Mouse (Mus musculus) heart, postnatal 0 days (tissue): ENCODE measurements around the gene Akt2. TPM values are rescaled to one million over a fixed set of nuclear protein-coding genes. Genes with fewer than 3 reads are reported as not detected.

Experiments used
- ATAC-seq: fragments of 200-750 bp; cut with Nextera tagmentation; 2 replicates; pipeline ENCODE4 v1.8.0; 2017; ENCODE audit warnings: low read depth, moderate number of reproducible peaks, moderate library complexity; ENCODE audit not compliant: insufficient read depth
- DNase-seq: peaks from one replicate; pipeline ENCODE4 v3.0.0-alpha.2; 2016; ENCODE audit warnings: low spot score
- H3K27ac ChIP-seq: fragments of 300-500 bp; sonication (generic); 2 replicates; pipeline ENCODE4 v1.5.1; 2014; ENCODE audit warnings: low read depth, mild to moderate bottlenecking
- H3K27me3 ChIP-seq: fragments of 300-500 bp; sonication (generic); 2 replicates; pipeline ENCODE4 v1.6.1; 2014; ENCODE audit warnings: low read length, mixed read lengths; ENCODE audit not compliant: control insufficient read depth, insufficient read depth
- H3K36me3 ChIP-seq: fragments of 300-500 bp; sonication (generic); replicated peaks from 2 replicates; pipeline ENCODE4 v1.6.1; 2014; ENCODE audit warnings: low read length, mixed read lengths; ENCODE audit not compliant: control insufficient read depth, insufficient read depth
- H3K4me1 ChIP-seq: fragments of 300-500 bp; sonication (generic); 2 replicates; pipeline ENCODE4 v1.6.1; 2014; ENCODE audit warnings: antibody characterized with exemption; ENCODE audit not compliant: control insufficient read depth, insufficient read depth
- H3K4me2 ChIP-seq: fragments of 300-500 bp; sonication (generic); 2 replicates; pipeline ENCODE4 v1.6.1; 2014; ENCODE audit warnings: low read depth, mild to moderate bottlenecking, low read length, moderate library complexity
- H3K4me3 ChIP-seq: fragments of 300-500 bp; sonication (generic); 2 replicates; pipeline ENCODE4 v1.5.1; 2014; ENCODE audit warnings: low read depth, low read length
- H3K9ac ChIP-seq: fragments of 300-500 bp; sonication (generic); replicated peaks from 2 replicates; pipeline ENCODE4 v1.6.1; 2014; ENCODE audit warnings: low read depth, low read length, mixed read lengths
- H3K9me3 ChIP-seq: fragments of 300-500 bp; sonication (generic); replicated peaks from 2 replicates; pipeline ENCODE4 v1.6.1; 2016; ENCODE audit warnings: low read length; ENCODE audit not compliant: control insufficient read depth
- CTCF ChIP-seq: IDR thresholded peaks from 2 replicates; pipeline ENCODE4 v1.5.1; 2016; ENCODE audit warnings: antibody characterized with exemption, control low read depth, low read depth
- EP300 ChIP-seq: IDR thresholded peaks from 2 replicates; pipeline ENCODE4 v1.6.1; 2016; ENCODE audit warnings: antibody characterized with exemption, low read depth
- WGBS: fragments of 180-500 bp; shearing (Covaris S2); extraction: QIAGEN DNeasy Blood & Tissue Kit; methylation state at CpG from one replicate; pipeline ENCODE4 v1.1.7; 2014; 5-methylcytosine and 5-hydroxymethylcytosine counted together
- polyA plus RNA-seq: library from polyadenylated mRNA; unstranded; fragments of >200 nt; fragmentation: Nextera tagmentation; extraction: Ambion mirVana; gene quantifications from 2 replicates; pipeline ENCODE4 v1.2.1, GENCODE M21; 2015
- total RNA-seq: library from RNA; depleted of rRNA; stranded (reverse); fragments of >200 nt; gene quantifications from 2 replicates; pipeline ENCODE4 v1.2.3, GENCODE M21; 2014; ENCODE audit warnings: low replicate concordance

Akt2 gene
- total and polyA plus RNA-seq, 2 experiments from 2014 or later, result 80.5 to 138 TPM

DNA sequence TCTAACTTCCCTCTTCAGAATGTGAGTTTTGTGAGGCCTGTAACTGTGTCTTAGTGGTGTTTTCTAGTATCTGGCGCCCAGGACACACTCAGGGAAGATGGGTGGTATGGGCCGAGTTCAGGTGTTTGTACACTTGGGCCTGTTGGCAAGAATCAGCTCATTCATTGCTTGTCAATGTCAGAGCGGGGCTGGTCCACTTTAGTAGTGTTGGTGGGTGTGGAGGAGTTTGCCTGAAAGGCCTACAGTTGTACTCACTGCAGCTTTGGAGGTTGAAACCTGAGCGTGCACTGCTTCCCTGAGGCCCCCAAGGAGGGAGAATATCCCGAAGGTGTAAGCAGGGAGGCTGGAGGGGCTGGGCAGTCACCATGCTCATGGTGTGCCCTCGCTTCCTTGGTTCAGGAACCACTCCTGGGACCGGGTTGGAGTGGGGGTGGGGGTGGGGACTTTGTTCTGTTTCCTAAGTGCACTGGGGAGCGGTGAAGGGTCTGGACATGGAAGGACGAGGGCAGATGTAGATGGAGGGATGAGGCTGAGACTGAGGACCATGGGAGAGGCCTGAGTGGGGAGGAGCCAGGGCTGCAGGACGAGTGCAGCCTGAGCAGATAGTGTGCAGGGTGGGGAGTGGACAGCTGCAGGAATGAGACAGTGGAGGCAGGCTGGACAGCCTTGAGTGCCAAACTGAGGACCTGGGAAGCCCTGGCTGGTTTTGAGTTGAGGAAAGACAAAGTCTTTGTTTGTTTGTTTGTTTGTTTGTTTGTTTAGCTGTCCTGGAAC, 15.3 kb downstream of the Akt2 start:
- ATAC-seq (no peak), DNase-seq (no peak)
- H3K27me3 ChIP-seq, result no peaks in the 10 kb centered on the region
- H3K36me3 ChIP-seq, result peaks cover 16% of the 10 kb centered on the region
- H3K9ac ChIP-seq, result no peak overlapping the region; the same call in 1 of the 2 replicates
- peaks cover 60% of the 10 kb centered on the region for H3K4me1 ChIP-seq
- no peak for TF ChIP-seq CTCF
- TF ChIP-seq EP300, result no peak
- no peak overlapping the region for H3K4me3 ChIP-seq
- peak overlapping the region; percentile 72 for H3K27ac ChIP-seq
- H3K4me2 ChIP-seq, result peak overlapping the region; percentile 22; the same call in 1 of the 2 replicates
- 49% methylated on average over 10 of the region's 10 CpGs for WGBS
- no peaks in the 10 kb centered on the region for H3K9me3 ChIP-seq

DNA sequence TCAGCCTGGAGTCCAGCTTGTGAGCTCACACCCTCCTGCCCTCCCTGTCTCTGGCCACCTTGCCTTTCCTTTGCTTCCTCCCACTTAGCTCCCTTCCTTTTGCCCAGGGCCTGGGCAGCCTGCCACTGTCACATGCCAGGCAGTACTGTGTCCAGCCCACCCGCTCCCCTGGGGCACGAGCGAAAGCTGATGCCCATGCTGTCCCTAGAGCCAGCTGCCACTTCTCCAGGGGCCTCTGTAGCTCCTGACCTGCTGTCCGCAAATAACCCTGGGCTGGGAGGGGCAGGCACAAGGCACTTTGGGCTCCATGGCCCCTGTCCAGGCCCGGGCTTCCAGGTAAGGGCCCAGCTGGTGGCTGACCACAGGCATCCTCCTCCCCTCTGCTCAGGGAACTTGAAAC, 16.2 kb downstream of the Akt2 start:
- Histone ChIP-seq H3K9ac (no peak overlapping the region), H3K9me3 (no peaks in the 10 kb centered on the region), H3K4me1 (peaks cover 60% of the 10 kb centered on the region), H3K36me3 (peaks cover 16% of the 10 kb centered on the region), H3K4me3 (no peak overlapping the region), H3K27me3 (no peaks in the 10 kb centered on the region), H3K4me2 (0 out of 2 replicates have a peak overlapping the region, but pooled peaks have one; percentile 22), H3K27ac (peak overlapping the region; percentile 72)
- peak; percentile 85 for DNase-seq
- TF ChIP-seq CTCF, result no peak
- peak; percentile 87 for TF ChIP-seq EP300
- 23% methylated on average over 5 of the region's 5 CpGs for WGBS
- ATAC-seq, result peak; percentile 90

DNA sequence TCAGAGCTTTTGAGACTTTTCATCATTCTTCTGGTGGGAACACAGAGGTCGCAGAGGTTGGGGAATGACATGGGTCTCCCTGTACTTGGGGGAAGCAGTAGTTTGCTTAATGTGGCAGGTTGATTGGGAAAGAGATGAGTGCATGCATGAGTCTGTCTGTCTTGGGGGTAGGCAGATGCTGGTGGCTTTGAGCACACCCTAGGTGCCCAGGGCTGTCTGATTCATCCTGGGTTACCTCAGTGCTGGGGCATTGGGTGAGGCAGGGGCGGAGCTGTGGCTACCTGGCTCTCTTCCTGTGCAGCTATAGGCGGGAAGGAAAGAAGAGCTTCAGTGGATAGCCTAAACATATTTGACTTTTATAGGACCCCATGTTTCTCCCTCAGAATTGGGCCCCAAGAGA, 16.8 kb downstream of the Akt2 start:
- no peak overlapping the region for H3K9ac ChIP-seq
- H3K4me1 ChIP-seq, result peaks cover 57% of the 10 kb centered on the region
- no peak overlapping the region for H3K4me3 ChIP-seq
- TF ChIP-seq CTCF, result no peak
- WGBS, result 85% methylated on average over 3 of the region's 3 CpGs
- H3K27ac ChIP-seq, result peak overlapping the region; percentile 72
- 0 out of 2 replicates have a peak overlapping the region, but pooled peaks have one; percentile 22 for H3K4me2 ChIP-seq
- DNase-seq (no peak), ATAC-seq (no peak)
- no peaks in the 10 kb centered on the region for H3K27me3 ChIP-seq
- H3K36me3 ChIP-seq, result peaks cover 16% of the 10 kb centered on the region
- no peaks in the 10 kb centered on the region for H3K9me3 ChIP-seq

DNA sequence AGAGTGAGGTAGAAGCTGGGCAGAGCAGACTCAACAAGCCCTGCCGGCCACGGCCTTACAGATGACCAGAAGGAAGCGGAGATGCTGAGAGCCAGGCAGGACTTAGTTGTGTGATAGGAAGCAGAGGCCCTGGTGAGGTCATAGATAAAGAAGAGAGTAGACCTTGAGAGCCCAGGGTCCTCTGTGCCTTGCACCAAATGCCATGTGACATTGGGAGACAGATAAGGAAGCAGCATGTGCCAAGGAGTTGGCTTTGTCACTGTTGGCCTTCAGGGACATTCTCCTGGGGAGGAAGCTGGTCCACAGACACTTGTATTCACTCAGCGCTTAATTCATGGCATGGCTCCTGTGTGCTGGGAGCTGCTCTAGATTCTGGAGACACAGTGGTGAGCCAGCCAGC, 17.9 kb downstream of the Akt2 start:
- peaks cover 56% of the 10 kb centered on the region for H3K4me1 ChIP-seq
- H3K27ac ChIP-seq, result peak overlapping the region; percentile 60
- ATAC-seq (peak; percentile 37), DNase-seq (peak; percentile 65)
- H3K4me3 ChIP-seq, result no peak overlapping the region
- H3K4me2 ChIP-seq, result no peak overlapping the region
- no peaks in the 10 kb centered on the region for H3K27me3 ChIP-seq
- H3K9me3 ChIP-seq, result no peaks in the 10 kb centered on the region
- TF ChIP-seq EP300 (0 out of 2 replicates have a peak, but pooled peaks have one; percentile 53), CTCF (no peak)
- H3K36me3 ChIP-seq, result peaks cover 16% of the 10 kb centered on the region
- WGBS, result 22% methylated on average over 4 of the region's 4 CpGs
- no peak overlapping the region for H3K9ac ChIP-seq

DNA sequence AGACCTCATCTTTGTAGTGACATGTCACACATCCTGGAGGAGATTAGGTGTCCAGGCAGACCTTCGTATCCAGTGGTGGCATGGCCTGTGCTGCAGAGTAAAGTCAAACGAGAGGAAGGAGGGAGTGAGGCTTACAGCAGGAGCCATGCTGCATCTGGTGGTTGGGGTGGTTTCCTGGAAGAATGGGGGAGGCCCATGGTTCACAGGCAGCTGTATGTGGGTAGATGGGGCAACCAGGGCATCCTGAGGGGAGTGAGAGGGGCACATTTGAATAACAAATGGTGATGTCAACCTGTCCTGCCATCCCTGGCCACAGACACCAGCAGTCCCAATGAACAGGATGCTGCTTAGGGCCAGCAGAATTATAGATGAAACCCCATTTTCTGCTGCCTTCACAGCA, 18.3 kb downstream of the Akt2 start:
- Histone ChIP-seq H3K9ac (no peak overlapping the region), H3K27ac (peak overlapping the region; percentile 60), H3K27me3 (no peaks in the 10 kb centered on the region), H3K4me2 (no peak overlapping the region), H3K4me3 (no peak overlapping the region), H3K4me1 (peaks cover 52% of the 10 kb centered on the region), H3K9me3 (no peaks in the 10 kb centered on the region), H3K36me3 (peaks cover 16% of the 10 kb centered on the region)
- WGBS, result 14% methylated on average over 2 of the region's 2 CpGs
- no peak for ATAC-seq
- no peak for TF ChIP-seq CTCF
- TF ChIP-seq EP300, result no peak
- DNase-seq, result no peak

GRCm38 (mm10) chr7:27610370-27610769, 19.0 kb downstream of the Akt2 start:
- Histone ChIP-seq H3K4me2 (no peak overlapping the region), H3K4me1 (peaks cover 46% of the 10 kb centered on the region), H3K4me3 (no peak overlapping the region), H3K27me3 (no peaks in the 10 kb centered on the region), H3K9me3 (no peaks in the 10 kb centered on the region), H3K27ac (no peak overlapping the region), H3K36me3 (peaks cover 16% of the 10 kb centered on the region), H3K9ac (no peak overlapping the region)
- DNase-seq (no peak), ATAC-seq (no peak)
- 92% methylated on average over 3 of the region's 3 CpGs for WGBS
- TF ChIP-seq EP300 (no peak), CTCF (no peak)
